ENCODE assay signal across 9 mouse cellular contexts in genomic region chr9:18277497-18277896, GRCm38 (mm10). TPM values are rescaled to one million over a fixed set of nuclear protein-coding genes. Genes with fewer than 3 reads are reported as not detected.
DNase-seq lines count a peak whose midpoint lies in the region; ATAC-seq and TF ChIP-seq lines count a peak whose summit lies in the region.
"Had no signal": no experiment of that assay in that cellular context is flagged by ENCODE, and none has a peak within 500 bp of the region (broad histone marks: within the 10 kb centered on the region; RNA-seq: fewer than 3 reads in every experiment).

No protein-coding gene starts in this region.

- no peaks in the 10 kb centered on the region for H3K36me3 ChIP-seq in heart, adult 2 months (ENCODE audit: control insufficient read depth, insufficient read depth, low read length)
- H3K36me3 ChIP-seq in kidney, embryonic 15.5 days = no peaks in the 10 kb centered on the region

- TF ChIP-seq POLR2A in heart, adult 2 months (IDR thresholded peaks at IDR 0.05; ENCODE audit: insufficient read depth, low read depth, low read length) = no peak

- no peak overlapping the region for H3K9ac ChIP-seq in heart, adult 2 months (ENCODE audit: low read depth, low read length)
- no peak overlapping the region for H3K9ac ChIP-seq in kidney, embryonic 15.5 days

- intact Hi-C loops in heart, adult 2 months (cut with DNase I) = no loop called here

- no peak for TF ChIP-seq EP300 in heart, adult 2 months (IDR thresholded peaks at IDR 0.05; ENCODE audit: insufficient read depth, low read depth, low read length)

- no peak overlapping the region for H3K4me3 ChIP-seq in heart, adult 2 months
- H3K4me3 ChIP-seq in kidney, embryonic 15.5 days (replicated peaks) = no peak overlapping the region

- 23% methylated on average over 1 of the region's 1 CpGs for WGBS in heart, adult 2 months
- WGBS in kidney, embryonic 15.5 days = 41% methylated on average over 1 of the region's 1 CpGs

- peak; percentile 77 for ATAC-seq in CD4-positive, CD25-positive, alpha-beta regulatory T cell, adult 4 months
- peak; percentile 68 for ATAC-seq in common myeloid progenitor, adult 5-6 weeks (replicated peaks; ENCODE audit: low read depth, poor library complexity, severe bottlenecking)
- peak; percentile 82 for ATAC-seq in megakaryocyte-erythroid progenitor cell, adult 5-6 weeks (replicated peaks; ENCODE audit: low FRiP score, low TSS enrichment, poor library complexity, severe bottlenecking)
- ATAC-seq in kidney, embryonic 15.5 days (replicated peaks; ENCODE audit: low FRiP score) = no peak

- DNase-seq in heart, adult 2 months = no peak
- no peak for DNase-seq in heart, postnatal 4 days
- no peak for DNase-seq in urinary bladder, adult 18-20 months (ENCODE audit: low spot score in 2 of 2)
- no peak for DNase-seq in adrenal gland, adult 18-20 months (ENCODE audit: low spot score in 2 of 2)
- DNase-seq: lung, adult 18-20 months had no signal

- H3K27me3 ChIP-seq in heart, adult 2 months (ENCODE audit: control insufficient read depth, insufficient read depth, low read length) = no peaks in the 10 kb centered on the region
- no peaks in the 10 kb centered on the region for H3K27me3 ChIP-seq in kidney, embryonic 15.5 days

- no peaks in the 10 kb centered on the region for H3K79me2 ChIP-seq in heart, adult 2 months (replicated peaks; ENCODE audit: control insufficient read depth, insufficient read depth, low read length)

- H3K9me3 ChIP-seq in kidney, embryonic 15.5 days (replicated peaks) = no peaks in the 10 kb centered on the region

- no peak overlapping the region for H3K27ac ChIP-seq in heart, adult 2 months
- no peak overlapping the region for H3K27ac ChIP-seq in kidney, embryonic 15.5 days

- TF ChIP-seq CTCF in heart, adult 2 months (IDR thresholded peaks at IDR 0.05) = peak; percentile 64

- no peaks in the 10 kb centered on the region for H3K4me1 ChIP-seq in heart, adult 2 months (ENCODE audit: control insufficient read depth, insufficient read depth, low read length)
- H3K4me1 ChIP-seq in kidney, embryonic 15.5 days = no peaks in the 10 kb centered on the region

- H3K4me2 ChIP-seq in kidney, embryonic 15.5 days = no peak overlapping the region

RNA-seq across cellular contexts. Expression of gene Chordc1, which starts 14.4 kb away (rescaled TPM):
- total RNA-seq in heart, adult 2 months (2021) = 10 to 100 TPM; 57.3 to 65.6 TPM
- polyA plus RNA-seq in heart, adult 2 months (2012; rRNA removed) = 23.8 and 37.8 TPM in 2 replicates
- total RNA-seq in heart, postnatal 4 days (2021) = 10 to 100 TPM; 32.4 to 34.6 TPM
- polyA plus RNA-seq in CD4-positive, CD25-positive, alpha-beta regulatory T cell, adult 4 months (2017; shearing (Covaris generic)) = 100 to 1,000 TPM; 109 to 134 TPM
- 98.5 and 106 TPM in 2 replicates for total RNA-seq in common myeloid progenitor, adult 5-6 weeks (2017)
- total RNA-seq in megakaryocyte-erythroid progenitor cell, adult 5-6 weeks (2014; fragmentation: Nextera tagmentation) = 38.5 and 74.0 TPM in 2 replicates
- total RNA-seq in megakaryocyte-erythroid progenitor cell, adult 5-6 weeks (2017) = 106 and 154 TPM in 2 replicates
- 130 and 135 TPM in 2 replicates for polyA plus RNA-seq in kidney, embryonic 15.5 days (2015; fragmentation: Nextera tagmentation; extraction: Ambion mirVana)
- 100 to 1,000 TPM; 159 to 185 TPM for total RNA-seq in adrenal gland, adult 18-20 months (2021)
